Mouse (Mus musculus) pancreas, adult 10 weeks (tissue): ENCODE results near the gene Lekr1. TPM values are rescaled to one million over a fixed set of nuclear protein-coding genes. Genes with fewer than 3 reads are reported as not detected.

ENCODE experiments used
- polyA plus RNA-seq: library from polyadenylated mRNA; stranded (reverse); fragments of 350-450 nt; fragmentation: Illumina TruSeq; extraction: RNeasy Lipid Tissue Mini Kit (QIAGEN cat#74804); gene quantifications from one replicate; pipeline ENCODE4 v1.2.3, GENCODE M21; 2015; ENCODE audit warnings: low read depth, low replicate concordance; ENCODE audit not compliant: insufficient read depth

The Lekr1 gene
- 0.44 TPM for polyA plus RNA-seq

GRCm38 (mm10) chr3:65665977-65666766 lies at the start of gene Lekr1:
Gene Lekr1 (plus strand): TSS chr3:65666228.

Other genes with a start within 250 kb of the Lekr1 start
- 3.9 TPM for gene Tiparp, start 137.8 kb upstream of the Lekr1 start, polyA plus RNA-seq